Mouse (Mus musculus) olfactory bulb, adult 2 months (tissue): ENCODE results near the gene Adgra1.
A peak's percentile ranks its signal among the peaks of the same experiment; 100 is the strongest.

Source experiments
- CTCF ChIP-seq: fragments of 200-500 bp; IDR thresholded peaks from 2 replicates; pipeline ENCODE4 v1.5.1; 2012; ENCODE audit warnings: low read depth, mild to moderate bottlenecking, low read length, moderate library complexity; ENCODE audit not compliant: insufficient read depth
- POLR2A ChIP-seq: fragments of 200-500 bp; IDR thresholded peaks from 2 replicates; pipeline ENCODE4 v1.6.1; 2012; ENCODE audit warnings: mild to moderate bottlenecking, low read depth, low read length, moderate library complexity; ENCODE audit not compliant: insufficient read depth

DNA sequence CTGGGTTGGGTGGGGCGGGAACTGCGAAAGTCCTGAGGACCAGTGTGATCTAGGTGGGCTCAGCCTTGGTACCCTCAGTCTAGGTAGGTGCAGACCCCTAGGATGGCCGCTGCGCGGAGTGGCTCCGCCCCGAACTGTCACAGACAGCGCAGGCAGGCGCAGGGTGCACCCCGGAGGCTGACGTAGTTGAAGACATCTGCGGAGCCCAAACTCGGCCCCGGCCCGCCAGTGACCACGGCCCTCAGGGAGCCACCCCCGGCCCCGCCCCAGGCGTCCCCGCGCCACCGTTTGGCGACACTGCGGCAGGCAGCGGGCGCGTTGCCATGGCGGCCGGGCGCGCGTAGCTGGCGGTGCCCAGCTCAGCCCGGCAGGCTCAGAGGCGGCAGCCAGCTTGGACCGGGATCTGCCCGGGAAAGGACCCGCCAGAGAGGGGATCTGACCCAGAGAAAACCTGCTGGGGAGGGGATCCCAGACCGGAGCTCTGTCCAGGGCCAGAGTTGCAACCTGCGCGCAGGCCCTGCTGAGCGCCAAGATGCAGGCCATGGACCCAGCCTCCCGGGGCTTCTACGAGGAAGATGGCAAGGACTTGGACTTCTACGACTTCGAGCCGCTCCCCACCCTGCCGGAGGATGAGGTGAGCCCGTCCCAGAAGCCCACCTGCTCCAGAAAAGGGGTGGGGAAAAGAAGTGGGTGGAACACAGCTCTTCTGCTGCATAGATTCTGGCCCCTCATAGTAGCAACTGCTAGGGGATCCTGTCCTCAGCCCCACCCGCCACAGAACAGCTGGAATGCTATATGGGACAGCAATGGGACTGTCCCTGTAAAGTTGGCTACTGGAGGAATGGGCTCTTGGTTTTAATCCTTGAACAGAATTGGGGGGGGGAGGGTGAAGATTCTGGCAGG lies 60.9 kb downstream of the Adgra1 start, which contains the start of gene Kndc1:
- peak; percentile 16; the same call in 1 of the 2 replicates for TF ChIP-seq POLR2A
- TF ChIP-seq CTCF = no peak
